Mouse (Mus musculus) heart, adult 8-10 months (tissue): Measurements from ENCODE around the gene Ints1. TPM values are rescaled to one million over a fixed set of nuclear protein-coding genes. Genes with fewer than 3 reads are reported as not detected.

Experiments used
- DNase-seq: peaks from one replicate; pipeline ENCODE4 v3.0.0; 2022; ENCODE audit warnings: low spot score
- microRNA-seq: library from miRNA; unstranded; fragments of <30 nt; microRNA quantifications from one replicate; pipeline ENCODE4 v1.2.0, GENCODE M21; 2022
- total RNA-seq, 4 experiments: library from RNA; stranded (reverse); gene quantifications; 2 replicates each; pipeline ENCODE4 v1.2.4; 2022

Gene Ints1
- total RNA-seq, 4 experiments from 2014 or later: 39.2 to 43.9 (median 40.1) TPM

GRCm38 (mm10) chr5:139718949-139719348 is 56.5 kb downstream of the Ints1 start:
- no peak for DNase-seq

- no peak for DNase-seq
Observed at GRCm38 (mm10) chr5:139718540-139718939, 56.9 kb downstream of the Ints1 start.

- peak; percentile 68 for DNase-seq
Observed at GRCm38 (mm10) chr5:139717723-139718122, 57.8 kb downstream of the Ints1 start.

GRCm38 (mm10) chr5:139706496-139706895 is 69.0 kb downstream of the Ints1 start:
- no peak for DNase-seq

GRCm38 (mm10) chr5:139702905-139703304 is 72.6 kb downstream of the Ints1 start:
- DNase-seq: no peak

- no peak for DNase-seq
Observed at GRCm38 (mm10) chr5:139702236-139702635, 73.2 kb downstream of the Ints1 start.

Small RNA genes within 50 kb of the gene (microRNA-seq; reads per million reads assigned to microRNA genes)
- gene Mir7037: not detected

Other genes with a start within 250 kb of the Ints1 start
- gene Uncx, start 232.2 kb downstream of the Ints1 start, total RNA-seq: not detected
- 1 to 10 TPM; 1.3 to 2.6 (median 1.9) TPM for gene Micall2, start 39.3 kb downstream of the Ints1 start, total RNA-seq
- 10 to 100 TPM; 27.3 to 35.9 (median 33.9) TPM for gene Mafk, start 15.8 kb upstream of the Ints1 start, total RNA-seq
- gene Tmem184a, start 44.2 kb upstream of the Ints1 start, total RNA-seq: under 1 TPM in 3 of 4 experiments, not detected in 1; 0.22 to 0.87 (median 0.47) TPM
- not detected for gene Gm26938, start 50.7 kb upstream of the Ints1 start, total RNA-seq
- 10 to 100 TPM in 1 of 4 experiments, 1 to 10 TPM in 3; 7.0 to 10.6 (median 9.1) TPM for gene Psmg3, start 51.2 kb upstream of the Ints1 start, total RNA-seq
- under 1 TPM in 3 of 4 experiments, not detected in 1; 0.13 to 0.43 (median 0.41) TPM for gene Elfn1, start 132.3 kb upstream of the Ints1 start, total RNA-seq